Mouse (Mus musculus) right cerebral cortex, adult 18-20 months (tissue): ENCODE measurements around the gene Gm21915.

ENCODE experiments used
- DNase-seq: peaks from one replicate; pipeline ENCODE4 v3.0.0; 2022; ENCODE audit warnings: mixed read lengths

Gene Gm21915

GRCm38 (mm10) chr9:40671323-40671930, 1.0 kb downstream of the Gm21915 start:
- DNase-seq, result no peak

DNA sequence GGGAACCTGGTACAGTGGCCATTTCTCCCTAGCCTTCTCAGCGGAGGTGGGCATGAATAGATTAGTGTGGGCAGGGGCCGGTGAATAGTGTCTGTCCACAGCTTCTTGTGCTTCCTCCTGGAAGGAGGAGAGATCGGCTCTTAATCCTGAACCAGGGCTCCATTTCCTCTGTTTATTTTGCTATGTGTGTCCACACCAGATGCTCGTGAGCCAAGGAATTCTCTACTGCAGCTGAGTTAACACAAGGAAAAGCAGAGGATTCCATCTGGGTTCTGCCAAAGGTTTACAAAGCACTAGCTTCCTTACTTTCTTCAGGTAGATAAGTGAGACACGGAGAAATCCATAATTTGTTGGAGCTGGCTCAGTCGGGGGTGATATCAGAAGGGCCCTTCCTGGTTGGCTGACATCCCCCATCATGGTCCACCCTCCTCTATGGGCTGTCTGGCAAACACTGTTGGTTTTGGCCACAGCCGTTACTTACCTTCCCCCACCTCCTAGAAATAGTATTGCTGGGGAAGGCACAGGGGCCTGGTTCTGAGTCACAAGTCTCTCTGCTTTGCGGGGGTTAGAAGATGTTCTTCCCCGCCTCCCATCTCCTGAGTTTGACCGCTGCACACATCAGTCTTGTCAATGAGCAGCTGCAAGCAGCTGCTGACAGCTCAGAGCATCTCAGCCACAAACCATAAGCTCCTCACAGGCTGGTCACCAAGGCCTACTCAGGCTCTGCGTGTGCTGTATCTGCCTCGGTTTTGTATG, 5.0 kb downstream of the Gm21915 start:
- no peak for DNase-seq

DNA sequence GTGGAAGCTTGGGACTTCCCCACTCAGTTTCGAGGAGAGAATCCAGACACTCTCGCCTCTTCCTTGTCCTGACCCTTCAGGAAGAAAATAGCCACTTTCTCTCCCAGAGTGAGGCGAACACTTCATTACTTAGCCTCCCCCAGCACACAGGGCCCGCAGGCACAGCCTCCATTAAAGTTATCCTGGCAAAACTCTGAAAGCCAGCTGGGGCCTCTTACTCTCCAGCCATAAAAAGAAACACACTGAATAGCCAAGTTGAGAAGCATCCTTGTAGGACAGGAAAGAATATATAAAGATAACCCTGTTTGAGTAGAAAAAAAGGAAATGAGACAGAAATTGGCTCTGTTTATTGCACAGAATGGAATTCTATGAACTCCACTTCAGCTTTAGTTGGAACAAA, 8.2 kb downstream of the Gm21915 start:
- no peak for DNase-seq

- peak; percentile 41 for DNase-seq
Observed at GRCm38 (mm10) chr9:40685801-40686420, 15.5 kb downstream of the Gm21915 start, which contains the start of gene Clmp. Clmp (plus strand) TSS chr9:40685962.

- DNase-seq, result peak; percentile 39
Observed at GRCm38 (mm10) chr9:40686421-40686899, 16.0 kb downstream of the Gm21915 start.

- no peak for DNase-seq
Observed at GRCm38 (mm10) chr9:40687053-40687452, 16.6 kb downstream of the Gm21915 start.

- no peak for DNase-seq
Observed at GRCm38 (mm10) chr9:40687553-40687952, 17.1 kb downstream of the Gm21915 start.

DNA sequence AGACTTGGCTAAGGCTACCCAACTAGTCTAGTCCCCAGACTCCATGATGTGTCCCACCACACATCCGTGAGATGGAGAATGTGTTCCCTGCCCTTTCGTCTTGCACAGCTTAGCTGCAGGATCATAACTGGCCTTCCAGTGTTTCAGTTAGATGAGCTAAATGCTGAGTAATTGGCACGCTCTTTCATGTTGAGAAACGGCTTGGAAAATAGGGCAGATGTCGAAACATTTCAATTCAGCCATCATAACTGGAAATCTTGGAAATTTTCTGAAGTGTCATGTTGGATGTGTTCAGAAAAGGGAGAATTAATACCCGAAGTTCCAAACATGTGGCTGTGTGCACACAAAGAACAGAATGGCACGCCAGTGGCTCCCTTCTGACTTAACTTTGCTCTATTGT, 20.1 kb downstream of the Gm21915 start:
- no peak for DNase-seq

- no peak for DNase-seq
Observed at GRCm38 (mm10) chr9:40693026-40693425, 22.6 kb downstream of the Gm21915 start.

DNA sequence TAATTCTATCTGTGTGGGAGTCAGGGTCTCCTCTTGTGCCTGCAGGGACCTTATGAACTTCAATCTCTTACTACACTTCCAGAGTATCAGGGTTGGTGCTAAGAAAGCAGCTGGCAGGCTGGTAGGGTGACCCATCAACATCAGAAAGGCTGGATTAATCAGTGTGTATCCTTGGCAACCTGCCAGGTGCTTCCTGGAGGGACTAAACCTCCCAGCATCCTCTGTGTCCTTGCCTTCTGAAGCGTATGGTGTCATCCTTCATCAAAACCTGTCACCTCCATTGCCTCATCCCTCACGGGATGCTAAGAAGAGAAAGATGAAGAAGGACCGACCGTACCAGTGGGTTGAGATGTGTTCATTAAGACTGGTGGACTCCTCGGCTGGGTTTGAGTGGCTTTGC, 23.4 kb downstream of the Gm21915 start:
- no peak for DNase-seq

GRCm38 (mm10) chr9:40694284-40694683, 23.9 kb downstream of the Gm21915 start:
- no peak for DNase-seq

DNA sequence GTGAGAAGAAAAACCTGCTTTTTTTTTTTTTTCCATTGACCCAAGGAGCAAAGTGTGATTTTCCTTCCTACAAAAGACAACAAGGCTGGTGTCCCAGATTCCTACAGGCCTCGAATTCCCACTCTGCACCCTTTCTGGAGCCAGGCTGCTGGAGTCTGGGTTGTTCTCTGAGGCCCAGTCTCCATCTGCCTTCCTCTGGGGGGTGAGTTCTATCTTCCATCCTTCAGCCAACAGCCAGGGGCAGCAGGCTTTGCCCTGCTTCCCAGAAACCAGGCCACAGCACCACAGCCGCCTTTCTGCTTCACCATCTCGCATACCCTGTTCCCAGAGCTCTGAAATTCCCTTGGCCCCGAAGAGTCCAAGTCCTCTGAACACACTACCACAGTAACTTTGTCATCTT, 25.7 kb downstream of the Gm21915 start:
- DNase-seq, result no peak

- DNase-seq, result no peak
Observed at GRCm38 (mm10) chr9:40699194-40699593, 28.8 kb downstream of the Gm21915 start.

DNA sequence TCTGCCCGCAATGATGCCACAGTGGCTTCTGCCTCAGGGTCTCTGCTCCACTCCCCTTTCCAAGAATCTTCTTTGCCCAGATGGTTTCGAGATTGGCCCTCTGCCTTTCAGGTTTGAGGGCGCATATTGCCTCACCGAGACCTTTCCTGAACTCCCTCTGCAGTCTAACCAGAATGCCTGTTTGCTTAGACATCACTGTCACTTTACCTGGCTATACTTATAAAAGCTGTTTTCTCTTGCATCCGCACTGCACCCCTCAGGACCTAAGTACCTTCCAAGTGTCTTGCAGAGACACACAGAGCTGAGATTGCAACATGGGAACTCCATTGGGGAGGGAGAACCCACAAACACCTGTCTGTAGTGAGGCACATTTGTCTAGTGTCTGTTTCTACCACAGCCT, 29.8 kb downstream of the Gm21915 start:
- no peak for DNase-seq

- no peak for DNase-seq
Observed at GRCm38 (mm10) chr9:40704364-40705276, 34.2 kb downstream of the Gm21915 start.

- DNase-seq, result no peak
Observed at GRCm38 (mm10) chr9:40708448-40709140, 38.2 kb downstream of the Gm21915 start.

DNA sequence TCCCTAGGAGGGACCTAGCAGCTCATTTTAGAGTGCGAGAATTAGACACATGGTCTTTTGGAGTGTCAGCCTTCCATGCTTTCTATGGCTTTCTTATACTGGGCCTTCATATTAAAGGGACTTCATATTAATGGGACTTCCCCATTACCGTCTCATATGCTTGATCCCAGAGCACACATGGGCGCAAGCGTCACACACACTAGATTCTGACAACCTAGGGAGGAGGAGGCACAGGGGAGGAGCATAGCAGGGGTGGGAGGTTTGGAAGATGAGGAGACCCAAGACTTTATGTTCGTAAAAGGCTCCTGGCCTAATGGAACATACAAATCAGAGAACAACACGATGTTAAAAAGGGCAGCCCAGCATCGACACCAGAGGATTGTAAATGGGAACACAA, 38.7 kb downstream of the Gm21915 start:
- no peak for DNase-seq

DNA sequence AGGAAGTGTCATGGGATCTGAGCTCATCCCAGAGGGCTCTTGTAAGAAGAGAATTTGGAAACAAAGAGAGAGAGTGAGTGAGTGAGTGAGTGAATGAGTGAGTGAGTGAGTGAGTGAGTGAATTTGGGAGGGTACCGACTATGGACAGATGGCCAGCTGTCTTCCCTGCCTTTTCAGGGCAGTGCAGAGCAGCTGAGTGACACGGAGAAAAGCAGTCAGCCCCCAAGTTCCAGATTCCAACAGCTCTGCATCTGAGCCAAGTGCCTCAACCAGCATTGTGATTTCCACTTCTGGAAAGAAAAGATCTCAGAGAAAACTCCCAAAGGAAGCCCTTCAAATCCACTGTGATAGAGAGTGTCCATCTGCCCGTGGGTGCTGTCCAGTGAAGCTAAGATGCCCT, 39.2 kb downstream of the Gm21915 start:
- no peak for DNase-seq

- DNase-seq, result no peak
Observed at GRCm38 (mm10) chr9:40709991-40710390, 39.6 kb downstream of the Gm21915 start.

DNA sequence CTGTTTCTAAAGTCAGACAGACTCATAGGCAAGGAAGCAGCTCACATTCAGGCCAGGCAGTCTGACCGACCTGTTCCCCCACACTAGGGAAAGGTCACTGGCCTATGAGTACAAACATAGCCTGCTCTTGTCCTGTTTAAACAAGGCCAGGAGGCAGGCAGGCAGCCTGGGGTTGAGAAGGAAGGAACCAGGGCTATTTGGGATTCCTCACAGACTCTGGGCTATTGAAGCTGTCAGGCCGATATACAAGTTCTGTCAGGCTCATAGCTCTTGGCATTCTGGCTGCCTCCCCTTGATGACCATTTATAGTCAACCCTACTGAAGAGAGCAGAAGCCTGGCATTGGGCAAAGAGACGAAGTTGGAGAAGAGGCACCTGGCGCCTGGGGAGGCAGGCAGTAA, 41.2 kb downstream of the Gm21915 start:
- DNase-seq, result no peak

DNA sequence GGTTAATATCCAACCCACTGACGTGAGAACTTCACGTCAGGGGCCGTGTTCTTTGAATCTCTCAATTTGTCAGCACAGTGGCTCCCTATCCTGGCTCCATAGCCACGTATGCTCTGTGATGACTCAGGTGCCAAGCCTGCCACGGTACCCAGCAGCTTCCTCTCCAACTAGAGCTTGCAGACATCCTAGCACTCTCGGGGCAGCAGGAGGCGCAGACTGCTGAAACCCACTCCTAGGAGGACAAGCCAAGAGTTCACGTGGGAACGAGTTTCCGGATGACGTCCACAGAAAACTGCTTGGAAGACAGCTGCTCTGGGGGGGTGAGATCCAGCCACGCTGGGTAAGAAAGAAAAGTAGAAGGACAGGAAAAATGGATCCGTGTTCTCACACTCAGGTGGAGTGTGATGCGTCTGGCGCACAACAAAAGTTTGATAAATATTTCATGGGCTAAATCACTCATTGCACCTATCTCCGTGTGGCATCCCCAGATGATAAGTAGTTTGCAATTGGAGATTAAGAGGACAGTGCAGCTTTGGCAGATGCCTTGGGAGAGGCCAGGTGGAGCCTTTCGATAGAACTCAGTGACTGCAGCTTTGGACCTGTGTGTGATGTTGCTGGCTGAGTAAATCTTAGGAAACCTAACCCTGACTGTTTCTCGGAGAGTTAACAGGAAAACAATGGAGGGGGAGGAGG, 46.9 kb downstream of the Gm21915 start:
- DNase-seq, result peak; percentile 71

- no peak for DNase-seq
Observed at GRCm38 (mm10) chr9:40717875-40718185, 47.4 kb downstream of the Gm21915 start.
